Mouse (Mus musculus) layer of hippocampus, postnatal 36 days (tissue): ENCODE results near the gene Mcoln1. TPM values are rescaled to one million over a fixed set of nuclear protein-coding genes. Genes with fewer than 3 reads are reported as not detected.

Experiments
- total RNA-seq, 2 experiments: library from RNA; stranded (reverse); gene quantifications; 2 replicates each; pipeline ENCODE4 v1.2.3; 2021

The Mcoln1 gene
- total RNA-seq, 2 experiments from 2014 or later, result 78.4 to 86.6 TPM

Other genes with a start within 250 kb of the Mcoln1 start
- gene Insr, start 220.8 kb upstream of the Mcoln1 start, total RNA-seq, result 10 to 100 TPM; 46.9 to 50.3 TPM
- under 1 TPM in 1 of 2 experiments, not detected in 1; 0.25 TPM for gene A430078G23Rik, start 147.0 kb upstream of the Mcoln1 start, total RNA-seq
- 10 to 100 TPM; 46.0 to 50.5 TPM for gene Arhgef18, start 107.5 kb upstream of the Mcoln1 start, total RNA-seq
- 1 to 10 TPM in 1 of 2 experiments, under 1 TPM in 1; 0.94 to 1.4 TPM for gene Pex11g, start 32.8 kb upstream of the Mcoln1 start, total RNA-seq
- gene Tex45, start 29.6 kb upstream of the Mcoln1 start, total RNA-seq, result under 1 TPM; 0.45 to 0.58 TPM
- gene Zfp358, start 7.3 kb upstream of the Mcoln1 start, total RNA-seq, result 10 to 100 TPM; 28.1 to 31.7 TPM
- gene Pnpla6, start 14.9 kb downstream of the Mcoln1 start, total RNA-seq, result 10 to 100 TPM; 75.3 to 87.4 TPM
- not detected for gene C330021F23Rik, start 67.5 kb downstream of the Mcoln1 start, total RNA-seq
- 10 to 100 TPM; 34.4 to 41.0 TPM for gene Camsap3, start 86.8 kb downstream of the Mcoln1 start, total RNA-seq
- gene Xab2, start 120.9 kb downstream of the Mcoln1 start, total RNA-seq, result 10 to 100 TPM; 35.6 to 37.6 TPM
- 10 to 100 TPM; 84.7 to 95.6 TPM for gene Pet100, start 121.1 kb downstream of the Mcoln1 start, total RNA-seq
- gene Pcp2, start 125.1 kb downstream of the Mcoln1 start, total RNA-seq, result 1 to 10 TPM; 1.1 to 1.9 TPM
- gene Stxbp2, start 130.5 kb downstream of the Mcoln1 start, total RNA-seq, result 10 to 100 TPM; 36.3 to 47.1 TPM
- 1 to 10 TPM in 1 of 2 experiments, under 1 TPM in 1; 0.46 to 1.5 TPM for gene Retn, start 155.3 kb downstream of the Mcoln1 start, total RNA-seq
- under 1 TPM in 1 of 2 experiments, not detected in 1; 0.30 TPM for gene Mcemp1, start 165.3 kb downstream of the Mcoln1 start, total RNA-seq
- gene Fcor, start 171.9 kb downstream of the Mcoln1 start, total RNA-seq, result 10 to 100 TPM; 18.8 to 26.5 TPM
- gene Trappc5, start 175.8 kb downstream of the Mcoln1 start, total RNA-seq, result 10 to 100 TPM; 26.8 to 31.6 TPM
- gene Fcer2a, start 193.7 kb downstream of the Mcoln1 start, total RNA-seq, result not detected
- not detected for gene Clec4g, start 220.2 kb downstream of the Mcoln1 start, total RNA-seq
- not detected for gene Cd209a, start 248.5 kb downstream of the Mcoln1 start, total RNA-seq